Mouse (Mus musculus) megakaryocyte progenitor cell, adult 5-6 weeks (primary cell): ENCODE results near the gene Tma7. TPM values are rescaled to one million over a fixed set of nuclear protein-coding genes. Genes with fewer than 3 reads are reported as not detected.

Source experiments
- ATAC-seq: replicated peaks from 2 replicates; pipeline ENCODE4 v1.8.0; 2016; ENCODE audit warnings: mild to moderate bottlenecking, moderate TSS enrichment, inconsistent platforms; ENCODE audit not compliant: poor library complexity
- total RNA-seq, 2 experiments: library from RNA; stranded (forward) in 1 of 2; stranded (reverse) in 1 of 2; fragments of 157-497, 149-512 nt in 1 of 2; fragments of 200-1000 nt in 1 of 2; gene quantifications; 2 replicates each; pipeline versions ENCODE4 v1.2.3 to v1.2.4; 2015 to 2017

Tma7 gene
- total RNA-seq, 2 experiments from 2014 or later, result 121 to 433 TPM

DNA sequence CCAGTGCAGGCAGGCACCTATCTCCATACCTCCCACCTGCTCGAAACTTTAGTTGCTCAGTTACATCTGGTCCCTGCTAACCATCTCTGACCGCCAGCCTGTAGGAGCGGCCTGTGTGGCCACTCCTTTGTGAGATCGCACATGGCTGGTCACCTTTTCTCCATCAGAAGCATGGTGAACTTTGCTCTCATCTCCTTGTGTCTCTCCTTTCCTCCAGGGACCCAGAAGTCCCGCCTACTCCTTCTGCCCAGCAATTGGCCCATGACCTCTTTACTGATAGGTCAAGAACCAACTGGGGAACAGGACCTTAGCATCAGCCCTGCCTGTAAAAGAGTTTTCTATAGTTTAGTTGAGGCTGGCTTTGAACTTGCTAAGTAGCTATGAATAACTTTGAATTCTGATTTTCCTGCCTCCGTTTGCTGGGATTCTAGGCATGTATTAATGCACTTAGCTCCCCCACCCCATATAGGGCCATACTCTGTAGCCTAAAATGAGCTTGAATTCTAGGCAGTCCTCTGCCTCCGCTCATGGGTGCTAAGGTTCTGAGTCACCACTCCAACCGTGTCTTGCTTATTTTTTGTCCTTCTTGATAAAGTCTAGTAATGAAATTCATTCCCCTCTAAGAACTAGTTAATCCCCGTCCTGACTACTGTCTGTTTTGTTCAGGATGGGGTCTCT, 32.3 kb downstream of the Tma7 start:
- ATAC-seq, result no peak

DNA sequence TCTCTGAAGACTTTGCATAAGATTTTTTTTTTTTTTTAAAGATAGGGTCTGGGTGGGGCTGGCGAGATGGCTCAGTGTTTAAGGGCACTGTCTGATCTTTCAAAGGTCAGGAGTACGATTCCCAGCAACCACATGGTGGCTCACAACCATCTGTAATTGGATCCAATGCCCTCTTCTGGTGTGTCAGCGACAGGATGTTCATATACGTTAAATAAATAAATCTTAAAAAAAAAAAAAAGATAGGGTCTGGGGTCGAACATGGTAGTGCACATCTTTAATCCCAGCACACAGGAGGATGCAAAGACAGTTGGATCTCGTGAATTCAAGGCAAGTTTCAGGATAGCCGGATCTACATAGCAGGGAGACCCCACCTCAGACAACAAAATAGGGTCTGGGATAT, 33.1 kb downstream of the Tma7 start:
- ATAC-seq, result no peak

DNA sequence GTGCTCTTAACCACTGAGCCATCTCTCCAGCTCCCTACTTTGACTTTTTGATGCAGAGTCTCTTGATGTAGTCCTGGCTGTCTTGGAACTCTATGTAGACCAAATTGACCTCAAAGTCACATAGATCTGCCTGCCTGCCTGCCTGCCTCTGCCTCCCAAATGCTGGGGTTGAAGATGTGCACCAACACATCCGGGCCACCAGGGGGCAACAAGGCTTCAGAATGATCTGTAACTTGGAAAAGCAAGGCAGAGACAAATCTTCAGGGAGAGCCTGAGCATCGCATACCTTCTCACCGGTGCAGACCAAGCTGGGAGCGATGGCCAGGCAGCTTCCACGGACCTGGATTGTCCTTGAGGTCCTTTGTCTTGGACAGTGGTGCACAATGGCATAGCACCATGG, 36.1 kb downstream of the Tma7 start:
- ATAC-seq, result peak; percentile 98

DNA sequence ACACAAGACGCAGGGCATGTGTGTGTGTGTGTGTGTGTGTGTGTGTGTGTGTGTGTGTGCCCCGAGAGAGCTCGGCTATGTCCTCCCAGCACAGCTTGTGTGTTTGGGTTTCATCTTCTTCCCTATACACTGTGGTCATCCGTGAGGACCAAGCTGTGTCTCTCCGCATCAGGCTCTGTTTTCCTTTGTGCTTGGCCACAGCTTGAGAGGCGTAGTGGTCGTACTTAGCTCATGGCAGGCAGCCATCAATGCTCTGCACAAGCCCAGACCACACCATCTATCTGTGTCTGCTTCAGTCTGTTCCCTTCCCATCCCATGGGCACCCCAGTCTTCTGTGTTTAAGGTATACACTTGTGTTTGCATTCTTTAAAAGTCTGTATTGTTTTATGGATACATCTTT, 41.0 kb downstream of the Tma7 start:
- no peak for ATAC-seq

DNA sequence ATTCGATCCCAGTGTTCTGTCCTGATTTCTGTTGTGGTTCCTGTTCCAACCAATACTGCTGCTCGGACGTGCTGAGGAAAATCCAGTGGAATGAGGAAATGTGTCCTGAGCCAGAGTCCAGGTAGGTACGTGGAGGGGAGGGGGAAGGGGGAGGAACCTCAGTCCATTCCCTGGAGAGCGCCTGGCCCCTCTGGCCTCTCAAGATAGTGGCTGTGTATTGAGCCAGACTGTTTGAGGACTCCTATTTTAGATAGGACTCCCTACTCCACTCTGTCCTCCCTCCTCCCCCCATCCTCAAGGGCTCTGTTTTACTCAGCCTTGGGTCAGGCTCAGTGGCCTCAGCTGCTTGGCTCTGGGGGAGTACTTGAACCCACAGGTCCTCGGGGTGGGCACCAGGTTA, 41.5 kb downstream of the Tma7 start:
- ATAC-seq, result no peak

DNA sequence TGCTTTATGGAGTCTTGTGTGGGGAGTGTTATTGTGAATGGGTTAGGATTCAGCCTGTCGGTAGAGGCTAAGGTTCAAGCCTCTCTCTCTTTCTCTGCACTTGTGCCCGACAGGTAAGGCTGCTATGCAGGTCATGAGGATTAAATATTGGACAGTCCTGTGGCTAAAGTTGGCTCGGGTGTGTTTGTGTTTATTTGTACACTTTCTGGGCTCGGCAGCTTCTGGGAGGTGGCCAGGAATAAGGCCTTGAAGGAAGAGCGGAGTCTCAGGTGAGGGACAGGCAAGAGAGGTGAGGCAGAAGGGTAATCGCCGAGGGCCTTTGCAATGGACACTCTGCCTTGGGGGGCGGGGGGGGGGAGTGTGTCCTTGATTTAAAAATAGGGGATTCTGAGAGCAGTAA, 42.2 kb downstream of the Tma7 start:
- ATAC-seq, result no peak

DNA sequence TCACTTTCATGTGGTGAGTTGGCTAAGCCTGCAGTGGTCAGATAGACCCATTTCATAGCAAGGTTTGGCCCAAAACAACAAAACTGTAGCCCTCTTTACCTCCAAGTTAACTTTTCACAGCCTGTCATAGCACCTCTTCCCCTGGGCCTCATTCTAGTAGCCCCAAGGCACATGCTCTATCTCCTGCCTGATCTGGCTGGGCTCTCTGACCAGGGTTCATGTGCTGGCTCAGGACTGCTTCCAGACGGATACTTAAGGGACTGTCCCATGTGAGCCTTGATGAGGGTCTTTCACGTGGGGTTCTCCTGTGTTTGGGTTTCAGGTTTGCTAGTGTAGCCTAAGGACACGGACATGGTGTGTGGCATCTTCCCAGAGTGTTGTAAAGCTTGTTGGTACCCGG, 42.7 kb downstream of the Tma7 start:
- ATAC-seq, result no peak

DNA sequence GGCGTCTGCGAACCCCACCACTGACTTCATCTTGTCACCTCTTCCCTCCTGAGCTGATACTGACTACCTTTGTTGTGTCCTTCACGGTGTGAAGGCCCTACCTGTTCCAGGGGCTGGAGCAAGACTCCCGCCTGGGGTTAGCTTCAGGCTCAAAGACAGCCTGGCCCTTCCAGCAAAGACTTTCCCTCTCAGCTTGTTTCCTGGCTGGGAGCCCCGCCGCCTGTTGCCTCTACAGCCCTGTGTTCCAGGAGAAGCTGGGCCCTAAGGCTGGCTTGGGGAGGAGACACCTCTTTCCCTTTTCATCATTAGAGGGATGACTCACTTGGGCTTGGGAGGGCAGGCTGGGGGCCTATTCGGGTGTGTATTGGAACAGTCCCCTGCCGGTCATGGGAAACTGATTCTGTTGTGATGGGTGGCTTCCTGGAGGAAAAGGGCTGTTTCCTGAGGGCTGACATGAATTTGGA, 43.5 kb downstream of the Tma7 start:
- ATAC-seq, result peak; percentile 49

DNA sequence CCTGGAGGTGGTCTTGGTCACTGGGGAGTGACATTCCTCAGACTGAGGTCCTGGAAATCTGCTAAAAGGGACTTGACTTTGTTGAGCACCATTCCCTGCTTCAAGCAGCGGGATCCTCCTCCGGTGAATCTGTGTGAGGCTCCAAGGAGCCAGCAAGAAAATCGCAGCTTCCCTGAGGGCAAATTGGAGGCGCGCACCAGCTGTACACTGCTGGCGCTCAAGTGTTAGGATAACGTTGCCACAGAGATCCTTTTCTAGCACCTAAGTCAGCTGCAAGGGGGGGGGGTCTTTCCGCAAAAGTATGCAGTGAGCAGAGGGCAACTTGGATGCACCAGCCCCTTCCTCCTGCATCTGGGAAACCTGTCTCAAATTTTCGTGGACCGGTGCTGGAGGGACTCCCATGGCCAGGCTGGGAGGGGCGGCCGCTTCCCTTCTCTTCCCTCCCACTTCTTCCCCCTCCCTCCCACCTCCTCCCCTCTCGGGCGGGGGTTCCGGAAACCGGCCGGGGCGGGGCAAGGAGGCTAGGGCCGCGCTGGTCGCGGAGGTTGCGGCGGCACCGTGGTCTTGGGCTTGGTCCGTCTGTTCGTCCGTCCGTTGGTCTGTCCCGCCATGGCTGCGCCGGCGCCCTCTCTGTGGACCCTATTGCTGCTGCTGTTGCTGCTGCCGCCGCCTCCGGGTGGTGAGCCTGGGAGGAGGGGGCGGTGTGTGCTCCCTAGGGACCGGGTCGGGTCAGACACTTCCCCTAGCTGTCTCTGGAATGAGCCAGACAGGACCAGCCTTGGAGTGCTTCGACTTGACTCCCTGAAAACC, 44.1 kb downstream of the Tma7 start, which contains the start of gene Shisa5:
Shisa5 (plus strand) TSS at position 480 of the 810 bp plus-strand sequence.
- peak; percentile 92 for ATAC-seq

DNA sequence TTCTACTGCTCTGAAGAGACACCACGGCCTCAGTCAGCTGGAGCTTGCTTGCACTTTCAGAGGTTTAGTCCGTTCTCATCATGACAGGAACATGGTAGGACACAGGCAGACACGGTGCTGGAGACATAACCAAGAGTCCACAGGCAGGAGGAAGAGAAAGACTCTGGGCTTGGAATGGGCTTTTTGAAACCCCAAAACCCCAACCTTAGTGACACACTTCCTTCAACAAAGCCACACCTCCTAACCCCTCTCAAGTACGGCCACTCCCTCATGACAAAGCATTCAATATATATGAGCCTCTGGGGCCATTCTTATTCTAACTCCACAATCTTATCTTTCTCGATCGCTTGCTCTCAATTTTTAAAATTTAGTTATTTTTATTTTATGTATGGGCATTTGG, 50.0 kb downstream of the Tma7 start:
- peak; percentile 83 for ATAC-seq

DNA sequence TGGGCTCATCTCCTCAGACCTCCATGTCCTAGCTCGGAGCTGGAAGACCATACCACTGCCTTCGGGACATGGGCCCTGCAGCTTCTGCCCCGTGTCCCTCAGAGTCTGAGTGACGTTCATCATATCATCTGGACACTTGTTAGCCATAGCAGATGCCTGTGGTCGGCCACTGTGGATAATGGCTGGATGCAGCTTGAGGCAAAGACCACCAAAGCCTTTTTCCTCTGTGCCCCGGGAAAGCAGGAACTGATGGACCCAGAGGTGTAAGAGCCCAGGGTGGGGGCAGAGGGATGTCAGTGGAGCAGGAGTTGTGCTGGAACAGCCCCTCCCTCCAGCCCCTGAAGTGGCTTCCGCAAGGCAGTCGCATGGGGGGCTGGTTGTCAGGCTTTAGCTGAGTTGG, 50.7 kb downstream of the Tma7 start:
- ATAC-seq, result no peak

DNA sequence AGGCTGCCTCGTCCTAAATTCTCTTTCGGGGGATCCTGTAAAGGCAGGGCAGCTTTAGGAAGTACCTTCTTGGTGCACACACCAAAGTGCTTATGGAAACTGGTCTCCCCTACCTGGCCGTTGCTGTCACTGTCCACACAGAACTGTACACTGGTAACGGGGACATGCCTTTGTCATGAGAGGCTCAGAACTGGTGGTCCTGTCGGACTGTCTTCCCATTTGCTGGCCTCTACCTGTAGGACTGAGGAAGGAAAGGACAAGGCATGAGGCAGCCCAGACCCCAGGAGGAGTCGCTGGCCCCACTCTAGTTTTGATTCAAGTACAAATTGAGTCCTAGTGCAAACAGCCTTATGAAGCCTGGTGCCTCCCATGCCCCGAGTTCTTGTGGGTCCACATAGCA, 51.4 kb downstream of the Tma7 start:
- no peak for ATAC-seq

DNA sequence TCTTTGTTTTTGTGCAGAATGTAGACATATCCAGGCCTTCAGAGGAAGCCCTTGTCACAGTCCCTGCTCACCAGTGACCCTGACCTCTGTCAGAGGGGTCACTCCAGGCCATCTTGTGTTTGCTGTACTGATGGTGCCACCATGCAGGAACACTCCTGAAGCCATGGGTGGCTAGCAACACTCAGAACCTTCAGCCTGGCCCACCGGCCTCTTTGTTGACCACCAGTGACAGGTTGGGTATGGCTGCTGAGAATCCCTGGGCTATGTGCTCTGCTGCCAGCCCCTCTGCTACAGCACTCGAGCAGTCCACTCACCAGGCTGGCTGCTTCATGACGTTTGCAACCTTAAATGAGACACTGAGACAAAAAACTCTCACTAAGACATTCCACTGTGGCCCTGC, 52.1 kb downstream of the Tma7 start:
- no peak for ATAC-seq

DNA sequence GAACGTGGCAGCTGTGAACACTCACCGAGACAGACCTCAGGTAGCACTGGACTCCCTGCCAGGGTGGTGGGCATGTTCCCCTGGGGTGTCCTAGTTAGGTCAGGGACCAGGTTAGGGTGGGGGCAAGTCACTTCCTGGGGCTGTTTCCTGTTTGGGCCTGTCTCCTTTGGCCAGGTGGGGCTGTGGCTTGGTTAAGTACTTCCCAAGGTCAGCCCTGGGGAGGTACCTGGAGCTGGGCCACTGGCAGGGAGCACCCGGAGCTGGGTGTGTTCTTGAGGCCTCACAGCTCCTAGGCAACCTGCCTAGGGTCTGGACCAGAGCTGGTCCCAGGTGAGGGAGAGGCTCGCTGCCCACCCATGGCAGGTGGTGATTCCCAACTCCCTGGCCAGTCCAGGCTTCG, 53.5 kb downstream of the Tma7 start:
- no peak for ATAC-seq

DNA sequence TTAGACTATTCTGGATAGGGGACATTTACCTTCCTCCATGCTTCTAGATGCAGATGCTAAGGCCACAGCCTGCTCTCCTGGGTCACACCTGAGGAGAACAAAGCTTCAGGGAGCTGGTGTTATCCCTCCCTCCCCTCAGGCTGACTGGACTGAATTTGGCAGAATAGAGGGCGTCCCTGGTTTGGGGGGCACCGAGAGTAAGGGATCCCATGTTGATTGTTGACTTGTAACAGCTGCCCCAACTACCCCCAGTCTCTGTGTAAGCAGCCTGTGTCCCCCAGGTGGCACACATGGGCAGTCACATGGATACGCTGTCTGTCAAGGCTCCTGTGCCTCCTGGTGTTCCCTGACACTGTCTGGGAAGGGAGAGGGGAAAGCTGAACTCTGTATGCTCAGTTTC, 54.0 kb downstream of the Tma7 start:
- no peak for ATAC-seq

DNA sequence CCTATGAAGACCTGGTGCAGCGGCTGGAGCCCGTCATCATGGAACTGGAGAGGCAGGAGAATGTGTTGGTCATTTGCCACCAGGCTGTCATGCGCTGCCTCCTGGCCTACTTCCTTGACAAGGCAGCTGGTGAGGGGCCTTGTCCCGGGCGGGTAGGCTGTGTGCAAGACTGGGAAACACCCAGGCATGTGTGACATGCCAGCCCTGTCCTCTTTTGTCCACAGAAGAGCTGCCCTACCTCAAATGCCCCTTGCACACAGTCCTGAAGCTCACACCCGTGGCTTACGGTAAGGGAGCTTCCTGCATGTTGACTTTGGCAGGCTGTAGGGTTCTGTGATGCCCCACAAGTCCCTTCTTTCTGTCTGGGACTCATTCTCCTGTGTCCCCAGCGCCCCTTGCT, 54.9 kb downstream of the Tma7 start:
- ATAC-seq, result no peak

Other genes with a start within 250 kb of the Tma7 start
- gene Slc26a6, start 229.3 kb downstream of the Tma7 start, total RNA-seq (2015), result 7.2 and 11.7 TPM in 2 replicates
- 3.0 and 4.7 TPM in 2 replicates for gene Slc26a6, start 229.3 kb downstream of the Tma7 start, total RNA-seq (2017)
- 0.35 TPM in 1 of 2 replicates, not detected in the other for gene Tmem89, start 168.0 kb downstream of the Tma7 start, total RNA-seq (2015)
- gene Tmem89, start 168.0 kb downstream of the Tma7 start, total RNA-seq (2017), result 0.08 TPM in 1 of 2 replicates, not detected in the other
- gene Uqcrc1, start 146.0 kb downstream of the Tma7 start, total RNA-seq (2015), result 144 and 157 TPM in 2 replicates
- gene Uqcrc1, start 146.0 kb downstream of the Tma7 start, total RNA-seq (2017), result 256 and 338 TPM in 2 replicates
- gene Col7a1, start 129.0 kb downstream of the Tma7 start, total RNA-seq (2015), result 0.02 and 0.12 TPM in 2 replicates
- 0.12 and 1.3 TPM in 2 replicates for gene Col7a1, start 129.0 kb downstream of the Tma7 start, total RNA-seq (2017)
- not detected in 2 replicates for gene Ucn2, start 96.6 kb downstream of the Tma7 start, total RNA-seq (2015)
- not detected in 2 replicates for gene Ucn2, start 96.6 kb downstream of the Tma7 start, total RNA-seq (2017)
- 3.9 and 5.9 TPM in 2 replicates for gene Pfkfb4, start 90.8 kb downstream of the Tma7 start, total RNA-seq (2015)
- 12.8 and 13.5 TPM in 2 replicates for gene Pfkfb4, start 90.8 kb downstream of the Tma7 start, total RNA-seq (2017)
- gene Shisa5, start 44.0 kb downstream of the Tma7 start, total RNA-seq (2015), result 19.7 and 20.5 TPM in 2 replicates
- 74.8 and 94.4 TPM in 2 replicates for gene Shisa5, start 44.0 kb downstream of the Tma7 start, total RNA-seq (2017)
- gene Trex1, start 22.9 kb downstream of the Tma7 start, total RNA-seq (2015), result 22.4 and 24.1 TPM in 2 replicates
- gene Trex1, start 22.9 kb downstream of the Tma7 start, total RNA-seq (2017), result 12.3 and 15.6 TPM in 2 replicates
- 13.3 and 17.6 TPM in 2 replicates for gene Atrip, start 8.5 kb downstream of the Tma7 start, total RNA-seq (2015)
- 15.3 and 20.1 TPM in 2 replicates for gene Atrip, start 8.5 kb downstream of the Tma7 start, total RNA-seq (2017)
- gene Ccdc51, start 94 bp downstream of the Tma7 start, total RNA-seq (2015), result 5.8 and 8.6 TPM in 2 replicates
- 14.6 and 15.2 TPM in 2 replicates for gene Ccdc51, start 94 bp downstream of the Tma7 start, total RNA-seq (2017)
- gene Plxnb1, start 12.8 kb upstream of the Tma7 start, total RNA-seq (2015), result not detected in 2 replicates
- gene Plxnb1, start 12.8 kb upstream of the Tma7 start, total RNA-seq (2017), result not detected in 2 replicates
- gene Fbxw21, start 79.5 kb upstream of the Tma7 start, total RNA-seq (2015), result not detected in 2 replicates
- not detected in 2 replicates for gene Fbxw21, start 79.5 kb upstream of the Tma7 start, total RNA-seq (2017)
- not detected in 2 replicates for gene Fbxw13, start 113.4 kb upstream of the Tma7 start, total RNA-seq (2015)
- gene Fbxw13, start 113.4 kb upstream of the Tma7 start, total RNA-seq (2017), result not detected in 2 replicates
- gene Fbxw20, start 152.2 kb upstream of the Tma7 start, total RNA-seq (2015), result not detected in 2 replicates
- not detected in 2 replicates for gene Fbxw20, start 152.2 kb upstream of the Tma7 start, total RNA-seq (2017)
- not detected in 2 replicates for gene Fbxw14, start 205.1 kb upstream of the Tma7 start, total RNA-seq (2015)
- gene Fbxw14, start 205.1 kb upstream of the Tma7 start, total RNA-seq (2017), result not detected in 2 replicates